Mouse (Mus musculus) thymus, postnatal 25 days (tissue): Measurements from ENCODE around the gene Dact2.

Source experiments
- DNase-seq: peaks from one replicate; pipeline ENCODE4 v3.0.0; 2022

The Dact2 gene

DNA sequence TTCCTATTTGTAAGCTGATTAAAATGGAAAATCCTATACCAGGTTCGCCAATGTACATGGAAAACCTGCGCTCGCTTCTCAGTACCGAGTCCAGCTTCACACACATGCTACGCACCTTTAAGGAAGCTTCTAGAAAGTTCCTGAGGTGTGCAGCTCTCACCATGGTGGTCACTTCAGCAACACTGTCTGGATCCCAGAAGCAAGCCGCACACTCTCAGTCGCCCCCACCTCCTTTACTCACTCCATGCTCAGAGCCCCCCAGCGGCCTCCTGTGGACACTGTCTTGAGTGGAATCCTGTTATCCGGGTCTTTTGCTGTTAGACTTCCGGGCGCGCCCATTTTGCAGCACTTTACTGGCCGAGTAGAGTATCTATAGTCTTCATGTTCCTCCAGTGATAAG, at the start of gene Dact2:
Gene Dact2 (minus strand): TSS at position 244 of the 400 bp plus-strand sequence.
- DNase-seq = no peak

DNA sequence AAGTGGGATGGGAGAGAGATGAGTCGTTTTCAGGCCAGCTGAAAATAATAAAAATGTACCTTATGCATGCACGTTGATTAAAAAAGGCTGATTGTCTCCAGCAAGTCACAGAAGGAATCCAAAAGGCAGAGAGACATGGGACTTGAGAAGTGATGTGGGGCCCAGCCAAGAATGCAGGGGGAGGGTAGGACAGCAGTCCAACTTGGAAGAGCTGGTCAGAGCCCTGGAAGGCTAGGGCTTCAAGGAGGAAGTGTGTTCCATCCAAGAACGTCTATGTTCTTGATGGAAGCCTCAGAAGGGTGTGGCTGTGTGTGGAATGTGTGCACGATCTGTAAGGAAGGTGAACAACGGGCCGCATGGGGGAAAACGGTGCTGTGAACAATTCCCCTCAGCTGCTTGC, 48.4 kb upstream of the Dact2 start:
- DNase-seq = no peak

DNA sequence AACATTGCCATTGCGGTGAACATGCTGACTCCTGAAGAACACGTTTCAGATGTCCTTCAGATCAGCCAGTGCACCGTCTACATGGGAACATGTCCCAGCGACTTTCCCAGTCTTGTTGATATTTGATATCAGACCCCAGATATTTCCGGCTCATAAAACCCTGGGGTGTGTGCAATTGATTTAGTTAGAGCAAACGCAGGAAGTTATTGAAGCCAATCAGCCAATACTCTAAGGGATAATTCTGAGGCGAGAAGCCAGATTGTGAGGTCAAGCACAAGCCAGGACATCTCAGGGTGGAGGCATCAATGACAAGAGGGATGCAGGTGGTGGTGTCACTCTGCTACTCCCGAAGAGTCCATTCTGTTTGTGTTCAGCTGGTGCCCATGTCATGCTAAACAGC, 46.3 kb upstream of the Dact2 start:
- no peak for DNase-seq

DNA sequence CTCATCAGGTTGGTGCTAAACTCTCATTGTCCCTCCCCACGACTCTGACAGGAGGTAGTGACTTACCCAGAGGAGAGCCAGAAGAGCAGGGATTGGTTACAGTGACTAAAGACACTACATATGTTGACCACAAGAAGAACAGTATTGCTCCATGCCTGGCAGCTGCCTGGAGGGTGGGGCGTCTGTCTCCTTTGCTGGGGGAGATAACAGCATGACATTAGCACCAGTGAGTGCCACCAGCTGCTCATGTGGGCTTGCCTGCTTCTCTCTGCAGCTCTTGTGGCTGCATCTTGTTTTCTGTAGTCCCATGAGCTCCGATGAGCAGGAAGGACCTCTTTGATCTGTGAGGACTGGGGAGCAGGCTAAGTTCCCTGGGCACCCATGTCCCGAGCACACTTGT, 45.5 kb upstream of the Dact2 start:
- no peak for DNase-seq

DNA sequence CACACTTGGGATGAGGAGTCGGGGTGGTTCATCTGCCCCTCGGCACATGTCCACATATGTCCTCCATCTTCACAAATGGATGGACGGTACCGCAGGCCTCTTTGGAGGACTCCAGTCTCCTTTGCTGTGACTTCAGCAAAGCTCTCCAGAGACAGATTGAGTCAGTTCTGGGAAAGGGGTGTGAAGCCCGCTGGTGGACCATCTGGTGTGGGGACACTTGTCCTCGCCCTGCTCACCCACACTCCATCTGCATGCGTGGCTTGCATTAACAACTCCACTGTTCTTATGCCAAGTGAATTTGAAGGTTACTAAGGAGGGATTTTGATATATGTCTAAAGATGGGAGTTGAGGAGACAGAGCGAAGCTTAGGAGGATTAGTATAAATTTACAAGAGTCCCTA, 43.8 kb upstream of the Dact2 start:
- no peak for DNase-seq

DNA sequence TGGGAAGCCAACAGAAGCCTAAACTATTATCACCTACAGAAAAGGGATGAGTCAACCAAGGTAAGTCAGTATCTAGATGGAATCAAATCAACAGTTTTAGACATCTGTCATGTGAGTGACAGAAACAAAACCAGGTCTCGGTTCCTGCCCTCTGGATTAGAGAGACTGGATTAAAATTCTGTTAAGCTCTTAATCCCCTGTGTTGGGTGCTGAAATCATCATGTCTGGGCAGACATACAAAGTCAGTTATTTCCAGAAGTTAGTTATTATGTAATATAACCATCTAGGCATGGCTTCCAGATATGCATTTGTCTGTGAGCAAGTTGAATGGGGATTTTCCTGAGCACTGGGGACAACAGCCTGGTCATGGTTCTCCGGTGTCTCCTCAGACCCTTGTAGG, 42.2 kb upstream of the Dact2 start:
- no peak for DNase-seq

DNA sequence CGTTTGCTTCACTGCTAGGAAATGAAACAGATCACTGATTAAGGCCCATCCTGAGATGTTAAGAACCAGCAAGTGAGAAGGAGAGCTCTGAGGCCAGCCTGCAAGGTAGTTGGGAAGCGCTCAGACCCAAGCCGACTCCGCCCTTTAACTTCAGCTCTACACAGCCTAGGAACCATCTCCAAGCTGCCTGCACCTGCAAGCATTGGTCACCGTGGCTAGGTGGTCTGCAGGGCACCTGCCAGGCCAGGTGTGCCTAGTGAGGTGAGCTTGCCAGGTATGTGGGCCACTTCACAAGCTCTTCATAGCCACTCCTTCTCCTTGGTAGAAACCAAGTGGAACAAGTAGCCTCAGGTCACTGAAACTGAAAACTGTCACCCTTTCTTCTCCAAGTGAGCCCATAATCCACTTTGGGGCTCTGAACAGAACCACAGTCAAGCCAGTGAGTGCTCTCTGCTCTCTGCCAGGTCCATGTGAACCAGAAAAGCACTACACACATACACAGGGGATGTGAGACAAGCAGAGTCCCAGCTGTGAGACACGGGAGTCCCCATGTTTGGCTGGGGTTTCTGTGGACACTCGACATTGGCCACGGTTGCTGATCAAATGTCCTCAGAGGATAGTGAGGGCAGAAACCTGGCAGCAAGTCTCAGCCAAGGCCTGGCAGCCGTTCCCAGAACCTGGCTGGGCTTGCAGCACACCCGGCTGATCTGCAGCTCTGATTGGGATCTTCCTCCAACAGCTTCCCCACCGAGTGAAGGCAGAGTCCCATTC, 40.3 kb upstream of the Dact2 start:
- no peak for DNase-seq

DNA sequence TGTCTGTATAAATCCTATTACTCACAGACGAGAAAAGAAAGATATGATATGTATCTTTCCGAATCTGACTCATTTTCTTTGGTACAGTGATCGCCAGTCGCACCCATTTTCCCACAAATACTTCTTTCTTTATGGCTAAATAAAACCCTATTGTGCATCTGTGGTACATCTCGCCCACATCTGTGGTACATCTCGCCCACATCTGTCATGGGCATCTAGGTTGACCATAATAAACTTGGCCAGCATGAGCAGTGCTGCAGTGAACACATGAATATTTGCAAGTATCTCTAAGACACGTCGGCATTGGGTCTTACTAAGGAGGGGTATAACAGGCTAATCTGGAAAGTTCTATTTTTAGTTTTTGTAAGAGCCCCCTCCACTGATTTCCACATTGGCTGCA, 38.5 kb upstream of the Dact2 start:
- DNase-seq = no peak

DNA sequence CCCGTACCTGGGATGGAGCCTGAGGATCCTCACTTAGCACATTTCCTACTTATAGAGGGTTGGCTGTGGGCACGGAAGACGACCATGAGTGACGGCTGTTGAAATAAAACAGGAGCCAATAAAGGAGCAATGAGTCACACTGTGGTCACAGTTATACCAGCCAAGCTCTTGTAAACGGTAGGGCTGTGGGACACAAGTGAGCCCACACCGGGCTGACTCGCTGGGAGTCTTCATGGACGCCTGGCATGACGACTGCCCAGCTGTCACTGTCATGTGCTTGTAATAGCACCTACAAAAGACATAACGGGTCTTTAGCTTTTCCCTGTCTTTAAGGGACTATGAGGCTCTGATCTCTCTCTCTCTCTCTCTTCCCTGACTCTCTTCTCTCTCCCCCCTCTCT, 35.9 kb upstream of the Dact2 start:
- DNase-seq = no peak

DNA sequence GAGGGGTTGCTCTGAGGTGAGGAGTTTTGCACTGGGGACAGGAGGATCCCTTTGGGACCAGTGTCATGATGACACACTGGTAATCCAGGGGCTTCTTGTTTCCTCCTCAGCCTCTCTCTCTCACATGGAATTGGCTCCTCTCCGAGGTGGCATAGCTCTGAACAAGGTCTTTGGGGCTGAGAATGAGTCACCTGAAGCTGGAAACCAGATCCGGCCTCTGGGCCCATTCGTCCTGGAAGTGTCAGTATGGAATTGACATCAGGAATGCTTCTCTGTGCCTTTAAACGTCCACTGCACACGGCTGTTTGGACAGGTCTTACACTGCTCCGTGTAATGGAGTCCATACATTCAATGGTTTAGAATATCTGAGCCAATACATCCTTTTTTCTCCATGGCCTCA, 33.0 kb upstream of the Dact2 start:
- DNase-seq = no peak

DNA sequence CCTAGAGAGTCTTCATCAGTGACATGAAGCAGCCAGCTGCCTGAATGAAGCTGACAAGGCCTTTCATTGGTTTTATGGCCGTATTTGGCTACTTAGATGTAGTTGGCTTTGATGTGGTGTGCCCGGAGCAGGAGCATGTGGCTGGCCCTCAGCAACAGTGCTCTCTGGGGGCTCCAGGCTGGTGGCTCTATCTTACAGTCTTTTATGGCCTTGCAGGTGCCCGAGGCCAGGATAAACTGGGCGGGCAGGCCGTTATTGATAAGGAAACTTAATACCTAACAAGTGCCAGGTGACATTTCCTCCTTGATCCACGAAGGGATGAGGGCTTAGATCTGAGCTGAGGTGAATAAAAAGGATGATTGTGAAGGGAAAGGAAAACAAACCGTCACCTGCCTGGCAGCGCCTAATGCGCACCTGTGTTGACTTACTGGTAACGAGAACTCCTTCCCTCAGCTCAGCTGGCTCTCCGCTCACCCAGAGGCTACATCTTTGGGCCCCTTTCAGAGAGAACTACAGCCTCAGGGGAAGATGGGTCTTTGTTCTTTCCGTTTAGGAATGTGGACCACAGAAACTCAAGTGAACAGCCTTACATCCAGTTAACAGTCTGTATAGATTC, 30.8 kb upstream of the Dact2 start:
- no peak for DNase-seq

DNA sequence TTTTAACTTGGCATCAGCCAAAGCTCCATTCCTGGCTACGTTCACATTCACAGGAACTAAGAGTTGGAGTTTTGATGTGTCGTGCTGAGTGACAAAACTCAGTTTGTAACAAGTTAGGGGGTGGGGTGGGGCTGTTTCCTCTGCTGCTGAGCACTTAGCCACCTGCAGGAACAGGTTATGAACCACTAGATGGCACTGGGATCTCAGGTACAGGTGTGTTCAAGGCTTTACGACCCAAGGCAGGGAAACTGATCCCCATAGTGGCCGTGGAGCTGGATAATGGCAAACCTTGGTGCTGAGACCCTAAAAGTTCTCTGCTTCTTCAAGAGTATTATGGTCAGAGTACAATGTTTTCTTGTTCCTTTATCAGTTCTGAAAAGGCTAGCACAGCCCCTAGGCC, 29.6 kb upstream of the Dact2 start:
- DNase-seq = no peak

DNA sequence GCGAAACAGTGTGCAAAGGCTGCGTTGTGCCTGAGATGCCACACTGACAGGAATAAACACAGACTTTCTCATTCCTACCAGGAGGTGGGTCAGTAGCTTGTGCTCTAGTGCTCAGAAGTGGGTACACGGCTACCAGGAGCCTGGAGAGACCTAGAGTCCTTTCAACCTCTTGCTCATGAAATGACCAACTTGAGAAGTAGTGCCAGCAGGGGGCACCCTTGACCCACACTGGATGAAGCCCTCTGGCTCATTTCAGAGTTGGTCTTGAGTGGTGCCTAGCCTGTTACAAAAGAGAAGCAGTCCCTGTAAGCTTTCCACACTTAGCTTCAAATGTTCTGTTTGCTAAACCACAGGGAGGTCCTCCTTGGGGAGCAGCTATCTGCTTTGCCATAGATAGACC, 28.5 kb upstream of the Dact2 start:
- DNase-seq = peak; percentile 35

DNA sequence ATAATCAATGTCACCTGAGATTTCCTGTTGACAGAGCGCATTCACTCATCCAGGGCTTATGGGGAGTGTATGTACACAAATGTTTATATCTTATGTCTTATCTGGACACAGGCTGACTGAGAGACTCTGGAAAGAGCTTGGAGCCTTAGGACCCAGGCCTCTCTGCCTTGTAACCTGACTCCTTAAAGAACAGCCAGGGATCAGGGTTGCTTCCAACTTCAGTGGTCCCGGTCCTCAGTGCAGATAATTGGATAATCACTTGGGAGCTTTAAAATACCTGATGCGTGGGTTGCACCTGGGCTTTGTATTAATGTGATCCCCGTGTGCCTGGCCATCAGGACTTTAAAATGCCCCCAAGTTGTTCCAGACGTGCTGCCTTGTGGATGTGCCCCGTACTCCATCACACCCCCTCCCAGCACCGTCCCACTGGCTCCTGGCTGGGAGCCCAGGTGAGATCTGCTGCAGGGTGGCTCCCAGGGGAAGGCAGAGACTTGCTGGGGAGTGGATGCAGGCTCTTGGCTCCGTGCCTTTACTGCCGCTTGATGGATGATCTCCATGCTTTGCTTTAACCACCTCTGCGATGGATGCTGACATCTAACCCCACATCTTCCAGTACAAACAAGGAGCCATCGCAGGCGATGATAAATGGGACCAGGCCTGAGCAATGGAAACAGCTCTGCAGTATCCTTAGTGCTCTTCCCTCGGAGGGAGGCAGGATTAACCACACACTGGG, 26.8 kb upstream of the Dact2 start:
- DNase-seq = no peak

DNA sequence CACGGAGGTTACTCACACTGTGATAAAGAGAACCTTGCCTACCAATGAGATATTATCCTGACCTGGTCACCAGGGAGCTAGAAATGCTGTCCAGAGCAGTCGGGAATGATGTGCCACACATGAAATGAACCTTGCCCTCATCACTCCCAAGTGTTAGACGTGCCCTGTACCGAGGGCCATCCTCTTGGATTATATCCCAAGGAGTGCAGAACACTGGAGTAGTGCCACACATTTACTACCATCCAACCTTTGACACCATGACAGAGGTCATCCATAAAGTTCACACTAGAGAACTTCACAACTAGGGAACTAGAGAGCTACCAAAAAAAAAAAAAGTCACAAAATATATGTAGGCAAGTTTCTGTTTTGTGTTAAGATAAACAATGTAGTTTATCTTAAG, 24.3 kb upstream of the Dact2 start:
- no peak for DNase-seq

DNA sequence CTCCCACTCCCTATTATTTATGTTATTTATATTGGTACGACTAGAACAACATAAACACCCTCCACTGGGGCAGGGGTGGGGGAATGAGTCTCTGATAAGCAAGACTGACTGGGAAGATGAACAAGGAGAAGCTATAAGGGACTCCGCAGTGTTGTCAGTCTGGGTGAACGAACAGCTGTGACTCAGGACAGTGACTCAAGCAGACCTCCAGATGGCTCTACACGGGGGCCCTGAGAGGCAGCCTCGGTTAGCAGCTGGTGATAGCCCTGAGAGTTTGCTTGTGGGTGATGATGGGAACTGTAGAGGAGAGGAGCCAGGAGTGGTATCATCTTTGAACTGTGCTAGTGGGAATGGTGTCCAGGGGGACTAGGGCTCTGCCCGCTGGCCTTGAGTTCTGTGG, 23.5 kb upstream of the Dact2 start:
- no peak for DNase-seq

DNA sequence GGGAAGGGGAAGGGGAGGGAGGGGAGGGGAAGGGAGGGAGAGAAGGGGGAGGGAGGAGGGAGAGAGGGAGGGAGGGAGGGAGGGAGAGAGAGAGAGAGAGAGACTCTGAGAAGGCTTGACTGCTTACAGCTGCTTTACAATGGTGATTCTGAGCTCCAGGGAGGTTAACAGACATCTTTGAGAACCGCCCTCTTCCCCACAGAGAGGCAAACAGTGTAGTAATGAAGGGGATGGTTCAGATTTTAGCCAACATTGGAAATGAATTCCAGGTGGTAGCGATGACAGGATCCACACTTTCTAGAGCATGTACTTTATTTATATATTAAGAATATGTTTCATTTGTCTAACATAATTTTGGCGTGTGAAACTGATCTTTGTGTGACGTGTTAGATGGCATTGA, 22.7 kb upstream of the Dact2 start:
- no peak for DNase-seq

DNA sequence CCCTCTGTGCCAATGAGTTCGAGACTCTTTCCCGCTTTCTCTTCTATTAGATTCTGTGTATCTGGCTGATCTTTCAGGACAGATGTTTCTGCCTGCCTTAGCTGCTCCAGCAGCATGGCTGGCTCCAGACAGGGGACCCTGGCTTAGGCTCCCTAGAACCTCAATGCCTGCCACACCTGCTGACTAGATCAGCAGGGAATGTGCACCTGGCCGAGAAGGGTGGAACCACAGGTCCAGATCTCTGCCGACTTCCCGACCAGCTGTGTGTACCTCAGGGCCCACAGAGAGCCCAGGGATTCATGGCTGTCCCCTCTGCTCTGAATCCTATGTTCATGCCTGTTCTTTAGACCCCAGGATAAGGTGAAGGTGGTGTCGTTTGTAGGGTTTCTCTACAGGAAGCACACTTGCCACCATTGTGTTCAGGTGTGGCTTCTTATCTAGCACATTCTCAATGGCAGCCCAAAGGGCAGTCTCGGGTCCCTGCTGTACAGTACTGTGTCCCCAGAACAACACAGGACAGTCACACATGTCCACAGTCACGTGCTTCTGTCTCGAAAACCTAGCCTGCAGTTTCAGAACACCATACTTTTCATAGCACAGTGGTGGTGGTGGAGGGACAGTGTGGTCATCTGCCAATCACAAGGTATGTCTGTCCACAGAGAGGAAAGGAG, 22.0 kb upstream of the Dact2 start:
- no peak for DNase-seq

DNA sequence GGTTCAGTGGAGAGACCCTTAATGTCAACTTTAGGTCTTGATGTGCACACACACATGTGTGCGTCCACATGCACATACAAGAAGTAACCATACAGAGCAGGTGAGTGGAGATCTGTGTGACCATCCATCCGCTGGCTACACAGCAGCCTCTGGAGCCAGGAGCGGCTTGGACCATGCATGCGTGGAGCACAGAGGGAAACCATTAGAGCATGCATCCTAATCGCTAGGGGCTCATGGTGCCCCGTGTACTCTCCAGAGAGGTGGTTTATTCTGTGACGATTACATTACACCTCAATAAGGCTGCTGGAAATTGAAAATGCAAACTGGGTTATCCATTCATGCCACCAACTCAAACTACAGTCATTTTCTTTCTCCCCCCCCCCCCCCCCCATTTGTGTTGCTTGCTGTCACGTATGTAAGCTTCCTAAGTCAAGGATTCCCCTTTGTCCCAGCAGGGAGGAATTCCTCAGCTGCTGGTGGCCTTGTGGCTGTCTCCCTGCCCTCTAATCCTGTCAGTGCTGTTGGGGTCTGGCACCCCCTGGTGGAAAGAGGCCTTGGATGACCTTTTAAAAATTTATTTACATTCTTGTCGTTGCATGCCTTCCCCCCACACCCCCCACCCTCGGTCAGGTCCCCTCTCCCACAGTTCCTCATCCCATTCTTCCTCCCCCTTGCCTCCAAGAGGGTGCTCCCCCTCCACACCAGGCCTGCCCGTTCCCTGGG, 17.9 kb upstream of the Dact2 start:
- DNase-seq = peak; percentile 10

DNA sequence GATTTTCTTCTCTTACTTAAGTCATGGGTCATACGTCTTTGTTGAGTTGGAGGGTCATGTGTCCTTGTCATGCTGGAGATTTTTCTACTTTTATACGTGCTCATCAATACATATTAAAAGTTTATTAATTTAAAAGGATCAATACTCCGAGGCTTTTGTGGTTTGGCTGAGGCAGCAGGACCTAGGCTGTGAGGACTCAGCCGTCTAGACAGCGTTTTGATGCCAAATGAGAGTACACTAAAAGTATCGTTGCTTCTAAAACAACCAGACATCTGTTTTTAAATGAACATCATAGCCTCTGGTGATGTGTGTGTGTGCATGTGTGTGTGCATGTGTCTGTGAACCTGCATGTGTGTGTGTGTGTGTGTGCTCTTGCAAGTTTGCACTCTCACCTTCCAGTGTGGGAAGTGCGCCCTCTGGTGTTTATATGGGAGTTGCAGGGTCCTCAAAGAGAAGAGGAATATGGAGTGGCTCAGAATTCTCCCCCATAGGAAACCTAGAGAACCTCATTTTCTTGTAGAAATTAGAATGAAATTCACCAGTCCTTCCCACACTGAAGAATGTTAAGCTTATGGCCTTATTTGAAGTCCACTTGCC, 16.6 kb upstream of the Dact2 start:
- peak; percentile 43 for DNase-seq

DNA sequence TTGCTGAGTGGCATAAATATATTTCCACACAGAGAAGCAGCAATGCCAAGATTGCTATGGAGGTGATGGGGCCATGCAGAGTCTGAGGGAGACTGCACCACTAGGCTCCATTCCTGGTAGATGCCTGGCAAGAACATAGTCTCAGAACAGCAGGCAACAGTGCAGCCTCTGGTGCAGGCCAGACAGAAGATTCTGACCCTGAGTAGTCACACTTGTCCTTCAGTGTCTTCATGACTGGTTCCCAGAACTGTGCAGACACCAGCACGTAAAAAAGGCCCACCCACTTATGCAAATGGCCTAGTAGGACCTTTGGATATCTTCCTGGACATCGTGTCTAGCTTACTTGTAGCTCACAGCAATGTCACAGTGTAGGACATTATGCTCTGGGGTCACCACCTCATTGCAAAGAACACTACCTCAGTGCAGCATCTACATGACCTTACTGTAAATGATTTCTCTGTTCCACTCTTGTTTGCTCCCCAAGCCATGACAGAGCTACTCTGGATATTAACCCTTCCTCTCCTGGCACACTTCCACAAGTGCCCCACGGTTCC, 9.9 kb upstream of the Dact2 start:
- no peak for DNase-seq

DNA sequence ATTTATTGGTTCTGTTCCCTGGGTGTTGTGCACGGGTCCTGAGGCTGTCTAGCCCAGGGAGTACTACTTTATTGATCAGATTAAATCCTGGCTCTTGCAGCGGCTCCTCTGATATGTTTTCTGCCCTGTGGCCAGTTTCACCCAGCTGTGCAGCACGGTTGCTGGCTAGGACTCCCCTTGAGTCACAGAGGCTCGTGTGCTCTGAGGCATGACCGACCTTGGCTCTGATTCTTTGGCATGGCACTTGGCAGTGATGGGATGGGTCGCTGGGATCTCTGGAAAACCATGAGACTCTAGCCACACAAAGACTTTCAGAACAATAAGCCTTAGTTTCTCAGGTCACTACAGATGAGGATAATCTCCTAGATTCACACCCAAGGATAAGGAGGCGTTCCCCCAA, 8.7 kb upstream of the Dact2 start:
- no peak for DNase-seq
